Mouse (Mus musculus) frontal cortex, postnatal 14 days (tissue): ENCODE results near the gene Birc7.

Source experiments
- DNase-seq, 2 experiments: peaks; one replicate each; pipeline ENCODE4 v3.0.0; 2022; ENCODE audit warnings: low spot score in 2 of 2

The Birc7 gene

DNA sequence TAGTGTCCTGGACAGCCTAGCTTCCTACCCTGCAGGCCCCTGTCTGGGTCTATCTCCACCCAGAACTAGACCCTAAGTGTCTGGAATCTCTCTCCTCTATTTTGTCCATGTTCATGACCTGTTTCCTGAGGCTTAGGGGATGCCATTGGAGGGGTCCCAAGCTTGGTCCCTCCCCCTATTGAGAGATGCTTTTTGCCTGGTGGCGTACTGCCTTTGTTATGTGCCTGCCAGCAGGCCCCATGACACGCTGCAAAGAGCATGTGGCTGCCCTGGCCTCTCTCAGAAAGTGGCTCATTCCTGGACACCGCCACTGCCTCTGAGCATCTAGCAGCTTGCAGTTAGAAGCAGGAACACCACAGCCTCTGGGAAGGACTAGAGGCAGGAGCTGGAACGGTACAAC, at the start of gene Birc7:
Birc7 (plus strand) TSS at position 301 of the 400 bp plus-strand sequence.
- DNase-seq: no peak

DNA sequence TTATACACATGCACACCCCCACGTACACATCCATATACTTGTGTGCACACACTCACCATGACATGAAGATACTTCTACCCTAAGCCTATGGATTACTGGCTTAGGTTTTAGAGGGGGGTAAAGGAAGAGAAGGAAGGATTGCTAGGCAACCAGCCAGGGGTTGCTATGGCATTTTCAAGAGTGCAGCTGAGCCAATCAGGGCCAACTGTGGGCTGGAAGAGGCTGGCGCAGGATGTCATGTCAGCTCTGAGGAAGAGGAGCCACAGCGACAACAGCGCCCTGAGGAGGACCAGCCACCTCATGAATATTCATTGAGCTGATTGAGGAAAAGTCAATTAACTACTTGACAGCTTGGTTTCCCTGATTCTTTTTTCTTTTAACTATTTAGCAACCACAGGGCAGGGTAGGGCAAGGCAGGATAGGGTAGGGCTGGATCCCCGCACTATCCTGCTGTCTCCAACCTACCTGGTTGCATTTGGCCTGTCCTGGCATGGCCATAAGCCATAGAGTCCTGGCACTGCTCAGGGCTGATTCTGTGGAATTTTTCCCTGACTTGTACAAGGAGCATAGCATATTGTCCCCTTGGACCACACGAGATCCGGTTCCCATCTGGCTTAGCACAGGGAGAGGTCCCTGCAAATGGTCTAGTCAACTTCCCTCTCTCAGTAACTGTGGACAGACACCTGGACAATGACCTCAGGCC, 49.3 kb upstream of the Birc7 start:
- peak; percentile 66 to 80 for DNase-seq

DNA sequence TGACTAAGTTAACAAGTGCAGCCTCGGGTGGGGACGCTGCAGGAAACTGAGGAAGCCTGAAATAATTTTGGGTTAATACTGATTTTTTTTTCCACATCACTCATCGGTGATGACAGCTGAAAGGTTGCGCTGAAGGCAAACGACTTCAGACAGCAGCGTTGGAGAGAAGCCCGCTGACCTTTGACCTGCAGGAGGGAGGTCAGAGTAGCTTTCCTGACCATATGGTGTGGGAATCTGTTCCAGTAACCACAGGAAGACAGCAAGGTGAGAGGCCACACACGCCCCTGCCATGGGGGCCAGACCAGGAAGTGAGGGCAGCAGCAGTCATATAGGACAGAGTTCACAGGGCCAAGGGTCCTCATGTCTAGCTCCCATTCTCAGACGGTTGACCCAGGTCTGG, 47.5 kb upstream of the Birc7 start:
- no peak for DNase-seq

DNA sequence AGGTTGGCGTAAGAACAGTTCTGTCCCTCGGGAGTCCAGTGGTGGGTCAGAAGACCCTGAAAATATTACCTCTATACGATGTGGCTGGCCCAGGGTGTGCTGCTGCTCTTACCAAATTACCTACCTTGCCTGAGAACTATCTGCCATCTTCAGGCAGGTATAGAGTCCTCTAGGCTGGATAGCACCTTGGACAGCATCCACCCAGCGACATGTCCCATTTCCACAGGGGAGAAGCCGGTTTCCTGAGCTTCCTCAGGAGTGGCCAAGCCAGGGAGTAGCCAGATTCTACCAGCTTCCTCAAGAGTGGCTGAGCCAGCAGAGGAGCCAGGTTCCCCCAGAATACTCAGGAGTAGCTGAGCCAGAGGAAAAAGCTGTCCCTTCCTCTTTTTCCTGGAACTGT, 43.6 kb upstream of the Birc7 start:
- no peak for DNase-seq

DNA sequence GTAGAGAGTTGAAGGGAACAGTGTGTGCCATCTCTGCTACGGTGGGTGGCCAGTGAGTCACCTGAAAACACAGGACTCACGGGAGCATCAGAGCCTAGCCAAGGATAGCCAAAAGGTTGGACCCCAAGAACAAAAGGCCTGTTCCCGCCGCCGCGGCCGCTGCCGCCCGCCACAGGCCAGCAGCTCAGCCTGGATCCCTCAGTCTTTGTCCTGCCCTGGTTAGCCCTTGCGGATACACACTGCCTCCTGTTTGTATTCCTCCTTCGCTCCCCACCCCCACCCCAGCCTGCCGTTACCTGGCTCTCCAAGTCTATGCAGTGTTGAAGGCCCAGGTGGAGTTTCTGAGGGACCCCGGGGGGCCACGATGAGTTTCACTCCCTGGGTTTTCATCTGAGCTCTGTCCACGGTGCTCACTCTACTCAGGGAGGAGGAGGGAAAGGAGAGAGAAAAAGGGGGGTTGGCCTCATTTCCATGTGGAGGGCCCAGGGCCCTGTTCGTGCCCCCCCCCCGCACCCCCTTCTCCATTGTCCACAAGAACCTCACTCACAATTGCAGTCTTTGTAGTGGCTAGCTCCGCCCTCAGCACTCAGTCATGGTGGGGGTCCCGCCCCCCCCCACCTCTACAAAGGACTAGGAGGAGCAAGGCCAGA, 39.4 kb upstream of the Birc7 start:
- no peak for DNase-seq

DNA sequence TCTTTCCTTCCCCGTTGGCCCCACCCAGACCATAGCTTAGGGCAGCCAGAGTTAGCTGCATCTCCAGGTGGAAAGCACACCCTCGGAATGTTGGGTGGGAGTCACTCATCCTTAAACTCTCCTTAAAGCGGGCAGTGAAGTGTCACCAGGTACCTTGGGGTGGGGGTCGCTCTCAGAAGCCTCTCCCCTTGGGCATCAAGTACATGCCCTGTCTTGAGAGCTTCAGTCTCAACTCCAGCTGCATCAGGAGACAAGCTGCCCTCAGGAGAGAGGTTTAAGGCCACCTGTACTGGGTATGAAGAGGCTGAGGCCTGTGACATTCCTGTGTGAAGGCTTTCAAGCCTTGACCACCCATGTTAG, 38.9 kb upstream of the Birc7 start:
- DNase-seq: no peak

DNA sequence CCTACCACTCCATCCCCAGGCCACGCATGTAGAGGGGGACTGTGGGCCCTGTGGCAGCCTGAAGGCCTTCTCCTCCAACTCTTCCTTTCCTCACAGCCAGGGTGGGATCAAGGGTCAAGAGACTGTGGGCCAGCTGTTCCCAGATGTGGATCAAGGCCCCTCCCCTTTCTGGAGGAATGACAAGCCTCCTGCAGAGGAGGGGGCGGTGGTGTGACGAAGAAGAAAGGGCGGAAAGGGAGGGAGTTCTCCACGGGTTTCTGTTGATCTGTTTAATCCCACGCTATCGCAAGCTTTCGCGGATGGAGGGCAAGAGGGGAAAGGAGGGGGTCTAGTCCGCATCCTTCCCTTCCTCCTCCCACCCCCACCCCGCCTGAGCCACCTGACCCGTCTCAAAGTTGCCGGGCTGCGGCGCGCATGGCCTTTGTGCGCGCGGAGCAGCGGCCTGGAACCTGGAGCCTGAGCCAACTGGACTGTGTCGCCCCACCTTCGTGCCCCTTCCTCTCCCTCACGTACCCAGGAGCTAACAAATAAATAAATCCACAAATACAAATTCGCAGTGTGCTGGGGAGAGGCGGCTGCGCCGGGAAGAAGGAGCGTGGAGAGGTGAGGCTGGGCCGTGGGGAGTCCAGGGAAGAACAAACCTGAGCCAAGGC, 38.3 kb upstream of the Birc7 start:
- DNase-seq: no peak

DNA sequence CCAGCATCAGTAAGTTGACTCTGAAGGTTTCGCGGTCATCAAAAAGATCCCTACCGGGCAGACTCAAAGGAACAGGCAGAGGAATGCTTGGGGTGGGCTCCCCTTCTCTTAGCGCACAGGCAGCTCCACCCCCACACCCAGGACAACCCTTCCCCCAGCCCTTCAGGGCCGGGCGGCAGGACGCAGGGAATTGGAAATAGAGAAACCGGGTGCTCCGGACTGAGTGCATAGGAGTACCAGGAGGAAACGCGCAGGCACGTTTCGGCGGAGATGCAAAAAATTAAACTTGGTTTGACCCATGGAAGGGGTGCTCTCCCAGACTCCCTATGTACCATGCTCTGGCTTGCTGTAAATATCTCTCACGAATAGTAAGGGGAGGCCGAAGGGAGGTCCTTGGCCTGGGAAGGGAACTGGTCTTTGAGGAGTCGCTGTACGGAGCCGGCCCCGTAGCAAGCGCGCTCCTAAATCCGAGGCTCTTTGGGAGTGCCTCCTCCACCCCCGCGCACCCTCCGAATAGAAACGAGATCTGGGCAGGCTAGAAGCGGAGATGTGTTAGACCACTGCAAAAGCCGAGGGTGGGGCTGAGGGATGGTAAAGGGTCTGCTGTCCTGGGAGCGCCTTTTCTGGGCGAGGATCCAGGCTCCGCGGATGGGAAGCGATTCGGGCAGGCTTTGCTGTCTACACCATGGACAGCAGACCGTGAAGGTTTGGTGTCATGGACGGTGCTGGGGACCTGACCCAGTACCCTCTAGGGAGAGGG, 37.6 kb upstream of the Birc7 start:
- DNase-seq: peak; percentile 69

DNA sequence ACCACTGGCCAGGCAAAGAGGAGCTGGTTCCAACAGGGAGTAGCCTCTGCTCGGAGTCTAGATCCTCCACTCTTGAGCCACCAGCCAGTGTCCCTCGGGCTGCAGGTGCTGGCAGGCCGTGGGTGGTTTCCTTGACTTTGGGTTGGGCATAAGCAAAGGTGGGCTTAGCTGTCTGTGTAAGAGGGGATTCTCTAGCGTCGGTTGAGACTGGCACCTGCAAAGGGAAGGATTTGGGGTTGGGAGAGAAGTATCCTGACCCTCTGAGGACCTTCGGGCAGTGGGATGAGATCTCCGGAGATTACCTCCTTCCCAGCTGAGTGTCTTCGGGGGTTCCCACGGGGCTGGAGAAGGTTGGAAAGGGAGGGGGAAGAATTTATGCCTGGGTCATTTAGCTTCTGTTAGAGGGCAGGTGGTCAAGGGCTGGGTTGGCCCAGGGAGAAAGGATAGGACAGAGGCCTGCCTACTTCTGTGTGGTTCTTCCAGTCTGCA, 36.9 kb upstream of the Birc7 start:
- DNase-seq: no peak

DNA sequence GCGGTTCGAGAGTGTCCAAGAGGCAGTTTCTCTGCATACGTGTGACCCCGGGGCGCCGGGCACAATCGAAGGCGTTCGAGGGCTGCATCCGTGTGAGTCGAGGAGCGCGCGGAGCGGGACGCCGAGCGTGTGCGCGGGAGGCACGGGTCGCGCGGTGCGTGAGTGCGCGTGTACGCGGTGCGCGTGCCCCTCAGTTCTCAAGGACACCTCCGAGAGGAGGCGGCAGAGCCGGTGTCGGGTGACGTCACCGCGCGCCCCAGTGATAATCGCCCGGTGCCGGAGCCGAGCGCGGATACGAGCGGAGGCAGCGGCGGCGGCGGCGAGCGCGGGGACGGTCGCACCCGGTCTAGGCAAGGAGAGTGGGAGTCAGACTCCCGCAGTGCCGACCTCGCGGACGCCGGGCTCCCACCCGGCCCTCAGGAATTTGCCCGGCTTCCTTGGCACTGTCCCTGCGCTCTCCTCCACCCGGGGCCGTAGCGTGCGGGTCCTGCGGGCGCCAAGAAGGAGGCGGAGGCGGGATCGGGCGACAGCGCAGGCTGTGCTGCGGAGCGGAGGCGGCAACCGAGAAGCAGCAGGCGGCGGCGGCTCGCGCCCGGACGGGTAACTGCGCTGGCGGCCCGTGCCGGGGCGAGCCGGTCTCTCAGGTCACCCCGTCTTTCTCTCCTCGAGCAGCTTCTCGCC, 35.8 kb upstream of the Birc7 start:
- peak; percentile 88 to 91 for DNase-seq

DNA sequence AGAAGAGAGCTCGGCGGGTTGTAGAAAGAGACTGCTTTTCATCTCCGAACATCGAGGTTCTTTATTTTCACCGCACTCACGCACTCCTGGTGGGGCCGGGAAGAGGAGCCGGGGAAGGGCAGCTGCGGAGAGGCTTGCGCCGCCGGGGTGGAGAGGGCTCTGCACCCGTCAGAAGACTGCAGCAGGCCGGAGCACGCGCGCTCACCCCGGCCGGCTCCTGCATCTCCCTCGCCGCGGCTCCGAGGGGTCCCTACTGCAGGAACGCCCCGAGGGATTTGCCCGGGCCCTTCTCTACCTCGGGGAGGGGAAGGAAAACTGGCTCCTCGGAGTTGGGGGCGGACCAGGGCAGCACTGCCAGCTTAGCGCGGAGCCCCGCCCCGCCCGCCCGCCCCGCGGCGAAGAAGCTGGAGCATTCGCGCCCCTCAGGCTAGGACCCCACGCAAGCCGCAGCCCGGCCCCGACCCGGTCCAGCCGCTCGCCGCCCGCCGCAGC, 35.2 kb upstream of the Birc7 start:
- DNase-seq: no peak

DNA sequence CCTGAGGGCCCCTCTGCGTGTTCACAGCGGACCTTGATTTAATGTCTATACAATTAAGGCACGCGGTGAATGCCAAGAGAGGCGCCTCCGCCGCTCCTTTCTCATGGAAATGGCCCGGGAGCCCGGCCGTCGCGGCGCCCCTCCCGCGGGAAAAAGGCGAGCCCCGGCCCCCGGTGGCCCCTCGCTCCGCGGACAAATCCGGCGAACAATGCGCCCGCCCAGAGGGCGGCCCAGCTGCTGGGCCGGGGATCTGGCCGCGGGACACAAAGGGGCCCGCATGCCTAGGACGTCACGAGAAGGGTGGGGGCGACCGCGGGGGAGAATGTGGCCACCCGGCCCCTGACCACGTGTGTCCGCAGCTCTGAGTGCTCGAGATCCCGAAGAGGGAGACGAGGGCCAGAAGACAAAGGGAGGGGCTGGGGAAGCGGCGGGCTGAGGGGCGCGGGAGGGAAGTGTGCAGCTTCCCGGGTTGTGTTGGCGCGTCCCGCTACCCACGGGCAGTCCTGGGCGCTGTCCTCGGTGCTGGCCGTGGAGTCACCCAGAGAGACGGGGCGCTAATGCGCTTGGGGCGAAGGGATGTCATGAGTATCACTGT, 34.7 kb upstream of the Birc7 start:
- DNase-seq: no peak

DNA sequence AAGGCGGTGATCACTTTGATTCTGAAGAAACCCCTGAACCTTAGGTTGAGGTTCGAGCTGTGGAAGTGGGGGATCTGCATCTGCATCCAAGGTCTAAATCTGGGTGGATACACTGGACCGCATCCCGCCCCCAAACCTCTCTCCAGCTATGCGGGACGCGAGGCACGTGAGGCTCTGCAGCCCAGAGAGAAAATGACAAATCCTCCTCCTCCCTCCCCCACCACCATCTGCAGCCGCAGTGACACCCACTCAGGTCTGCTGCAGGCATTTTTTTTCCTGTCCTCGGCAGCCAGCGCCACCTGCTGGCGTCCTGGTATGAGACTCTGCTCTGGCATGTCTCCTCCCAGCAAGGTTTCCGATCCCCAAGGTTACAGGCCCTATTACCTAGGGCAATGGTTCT, 34.1 kb upstream of the Birc7 start:
- DNase-seq: peak; percentile 85 to 87

DNA sequence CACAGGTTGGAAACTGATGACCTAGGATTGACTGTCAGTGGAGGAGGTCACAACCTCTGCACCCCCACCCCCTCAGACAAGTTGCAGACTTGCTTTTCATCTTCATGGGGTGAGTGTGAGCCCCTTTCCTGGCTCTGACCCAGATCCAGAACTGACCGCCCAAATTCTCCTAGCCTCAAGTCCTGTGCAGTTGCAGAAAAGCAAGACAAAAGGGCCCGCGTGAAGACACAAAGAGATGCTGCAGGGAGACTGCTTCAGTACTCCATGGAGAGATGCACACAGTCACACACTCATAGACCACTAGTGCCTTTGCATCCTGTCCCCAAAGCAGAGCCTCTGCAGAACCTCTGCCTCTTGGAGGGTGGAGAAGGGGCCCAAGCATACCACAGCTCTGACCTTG, 33.5 kb upstream of the Birc7 start:
- DNase-seq: no peak

DNA sequence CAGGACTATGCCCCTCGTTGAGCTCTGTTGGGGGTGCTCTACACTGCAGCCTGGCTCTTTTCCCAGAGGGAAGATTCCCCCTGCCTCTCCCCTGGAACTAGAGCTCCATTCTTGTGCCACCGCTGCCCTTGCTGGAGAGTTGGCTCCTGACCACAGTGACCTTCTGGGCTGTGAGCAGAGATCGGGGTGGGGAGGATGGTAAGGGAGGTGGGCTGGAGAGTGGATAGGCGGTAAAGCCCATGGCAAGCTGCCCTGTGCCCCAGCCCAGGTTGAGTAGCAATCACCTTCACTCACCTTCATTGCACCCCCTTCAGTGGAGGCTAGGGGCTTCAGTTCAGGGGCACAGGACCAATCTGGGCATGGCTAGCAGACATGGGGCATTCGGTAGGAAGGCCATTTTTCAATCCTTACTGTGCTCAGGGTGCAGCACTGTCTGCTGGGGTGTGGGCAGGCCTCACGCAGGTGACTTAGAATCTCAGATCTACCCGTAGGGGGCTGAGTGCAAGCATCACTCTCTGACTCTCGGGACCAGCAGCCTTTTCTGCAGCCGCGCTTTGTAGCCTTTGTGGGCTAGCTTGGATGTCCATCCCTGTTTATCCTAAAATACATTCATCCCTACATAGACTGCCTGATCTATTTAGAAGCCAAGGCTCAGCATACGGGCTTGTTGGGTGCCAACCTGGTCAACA, 32.8 kb upstream of the Birc7 start:
- no peak for DNase-seq

DNA sequence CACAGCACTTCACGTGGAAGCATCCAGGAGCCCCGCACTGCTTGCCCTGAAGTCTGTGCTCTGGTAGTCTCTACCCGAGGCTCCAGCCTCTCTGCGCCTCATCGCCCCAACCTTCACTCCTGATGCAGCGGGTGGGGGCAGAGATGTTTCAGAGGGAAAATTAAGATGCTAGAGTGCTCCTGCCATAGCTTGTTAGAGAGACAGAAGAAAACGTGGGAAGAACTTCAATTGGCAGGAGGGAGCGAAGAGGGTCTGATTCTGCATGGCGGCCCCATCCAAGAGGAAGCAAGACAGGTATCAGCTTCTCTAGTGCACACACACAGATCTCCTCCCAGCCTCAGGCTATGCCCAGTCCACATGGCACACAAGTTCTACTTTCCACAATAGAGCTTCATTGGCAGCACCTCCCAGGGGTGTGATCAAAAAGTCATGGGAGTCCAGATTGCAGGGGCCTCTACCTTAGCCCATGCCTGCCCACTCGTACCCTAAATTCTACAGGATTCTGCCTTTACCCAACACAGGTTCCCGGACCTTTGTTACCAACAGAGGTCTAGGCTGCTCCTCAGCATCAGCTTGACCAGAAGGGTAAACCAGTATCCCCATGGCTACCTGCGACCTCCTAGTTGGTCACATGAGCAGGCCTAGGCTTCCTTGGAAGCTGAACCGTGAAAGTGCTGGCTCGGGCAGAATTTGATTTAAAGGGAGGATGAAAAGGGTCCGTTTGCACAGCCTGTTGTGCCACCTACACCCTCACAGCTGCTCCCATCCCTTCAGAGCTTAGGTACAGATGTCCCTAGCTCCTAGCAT, 31.8 kb upstream of the Birc7 start:
- DNase-seq: peak in 1 of 2 experiments; percentile 47

DNA sequence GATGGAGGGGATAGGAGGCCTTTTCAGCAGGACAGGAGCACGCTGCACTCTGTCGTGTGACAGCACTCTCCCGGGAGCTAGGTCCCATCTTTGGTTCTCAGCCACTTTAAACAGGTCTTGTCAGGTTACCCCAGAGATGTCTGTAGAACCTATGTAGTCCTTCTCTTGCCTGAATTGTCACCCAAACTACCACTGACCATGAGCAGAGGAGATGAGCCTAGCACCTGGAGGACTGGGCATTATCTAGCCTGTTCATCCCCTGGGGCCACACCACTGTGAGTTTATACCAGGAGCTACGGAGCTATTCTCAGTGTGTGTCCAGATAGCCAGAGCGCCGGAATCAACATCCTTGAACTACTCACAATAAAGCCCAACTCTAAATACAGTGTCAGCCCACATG, 31.0 kb upstream of the Birc7 start:
- no peak for DNase-seq

DNA sequence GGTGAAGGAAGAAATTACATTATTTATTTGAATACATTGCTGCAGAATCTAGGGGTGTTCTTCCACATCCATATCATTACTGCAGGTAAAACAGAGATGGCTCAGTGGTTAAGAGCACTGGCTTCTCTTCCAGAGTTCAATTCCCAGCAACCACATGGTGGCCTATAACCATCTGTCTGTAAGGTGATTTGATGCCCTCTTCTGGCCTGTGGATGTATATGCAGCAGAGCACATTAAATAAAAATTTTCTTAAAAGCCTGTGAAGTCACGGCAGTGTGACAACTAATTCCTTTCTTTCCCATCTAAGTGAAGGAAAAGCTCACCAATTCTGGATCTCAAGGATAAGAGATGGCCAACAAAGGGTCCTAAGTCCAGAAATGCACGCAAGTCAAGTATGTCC, 26.7 kb upstream of the Birc7 start:
- DNase-seq: no peak

DNA sequence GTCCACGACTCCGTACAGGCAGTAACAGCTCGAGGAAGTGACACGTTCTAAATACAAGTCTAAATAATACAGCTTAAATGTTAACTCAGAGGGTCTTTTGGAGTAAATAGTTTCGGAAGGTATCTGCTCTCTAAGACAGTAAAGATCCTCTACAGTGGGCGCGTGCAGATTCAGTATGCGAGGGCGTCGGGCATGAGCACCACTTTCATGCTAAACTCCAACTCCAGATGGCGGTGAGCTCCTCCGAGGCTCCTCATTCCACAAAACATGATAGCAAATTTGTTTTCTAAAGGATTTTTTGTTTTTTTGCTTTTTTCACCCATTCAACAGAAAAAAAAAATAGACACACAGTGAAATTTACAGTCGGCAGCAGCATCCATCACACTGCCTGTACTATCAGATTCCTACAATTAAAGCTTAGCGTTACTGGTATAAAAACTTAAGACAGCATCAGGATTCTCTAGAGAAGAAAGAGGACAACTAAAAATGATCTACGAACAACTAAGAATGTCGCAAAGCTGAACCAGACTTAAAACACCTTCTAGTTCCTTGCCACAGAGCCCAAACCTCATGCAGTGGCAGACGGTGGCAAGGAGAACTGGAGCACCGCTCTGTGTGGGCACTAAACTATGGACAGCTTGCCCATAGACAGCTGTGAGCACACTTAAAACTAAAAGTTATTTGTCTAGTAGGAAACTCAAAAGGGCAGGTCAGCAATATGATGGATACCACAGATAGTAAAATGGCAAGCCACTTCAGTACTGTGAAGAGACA, 24.2 kb upstream of the Birc7 start:
- DNase-seq: no peak
